ENCODE assay signal across 8 mouse cellular contexts in the genomic region with DNA sequence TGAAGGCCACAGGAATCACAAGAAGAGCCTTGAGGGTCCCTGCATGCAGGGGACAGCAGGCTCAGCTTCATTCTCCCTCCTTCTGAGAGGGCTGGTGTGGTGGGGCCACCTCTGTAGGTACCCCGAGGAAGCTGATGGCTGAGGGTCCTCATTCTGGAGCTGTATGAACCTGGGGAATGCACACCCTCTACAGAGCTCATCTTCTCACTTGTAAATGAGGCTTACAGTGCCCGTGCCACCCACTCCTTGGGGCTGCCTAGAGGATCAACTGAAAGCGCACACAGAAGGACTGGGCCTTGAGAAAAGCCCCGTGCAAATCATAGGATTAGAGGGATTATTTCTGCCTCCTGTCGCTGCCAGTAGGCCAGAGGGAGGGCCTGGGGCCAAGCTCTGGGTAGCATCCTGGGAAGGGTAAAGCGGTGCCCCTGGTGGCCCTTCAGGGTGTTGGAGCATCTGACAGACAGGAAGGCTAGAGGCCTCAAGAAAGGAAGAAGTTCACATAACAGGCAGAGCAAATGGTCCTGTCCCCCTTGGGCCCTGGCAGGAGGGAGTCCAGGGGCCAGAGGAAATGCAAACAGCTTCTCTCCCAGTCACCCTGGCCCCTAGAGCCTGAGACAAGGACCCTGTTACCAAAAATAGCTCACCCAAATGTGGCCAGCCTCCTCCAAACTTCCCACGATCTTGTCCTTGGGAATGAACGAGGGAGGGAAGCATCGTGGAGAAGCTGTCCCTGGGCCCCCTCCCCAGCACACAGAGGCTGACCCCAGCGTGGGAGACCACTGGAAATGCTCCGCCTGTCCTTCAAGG. TPM values are rescaled to one million over a fixed set of nuclear protein-coding genes. Genes with fewer than 3 reads are reported as not detected.
DNase-seq lines count a peak whose midpoint lies in the region; ATAC-seq and TF ChIP-seq lines count a peak whose summit lies in the region.

No protein-coding gene starts in this region.

- peak; percentile 23 to 57 for DNase-seq in cerebellum, postnatal 14 days
- no peak for DNase-seq in cerebellum, adult 18-20 months
- DNase-seq in right cerebral cortex, postnatal 10 days (ENCODE audit: low spot score in 2 of 2), result peak; percentile 24 to 31
- no peak for DNase-seq in right cerebral cortex, postnatal 25 days
- DNase-seq in kidney, postnatal 0 days (ENCODE audit: low spot score), result peak; percentile 59
- DNase-seq in retina, embryonic 14.5 days (ENCODE audit: low spot score), result peak; percentile 66
- no peak for DNase-seq in layer of hippocampus, postnatal 36 days
- DNase-seq in layer of hippocampus, adult 18-20 months (ENCODE audit: low spot score in 2 of 2), result no peak

- peaks cover 28% of the 10 kb centered on the region; the same call in 1 of the 2 replicates for H3K4me1 ChIP-seq in kidney, postnatal 0 days (replicated peaks; ENCODE audit: insufficient read depth, low read length)

- H3K27ac ChIP-seq in kidney, postnatal 0 days, result peak overlapping the region; percentile 78

- ATAC-seq in kidney, postnatal 0 days (replicated peaks; ENCODE audit: low FRiP score, low read depth), result peak; percentile 1; the same call in 1 of the 2 replicates

- H3K4me2 ChIP-seq in kidney, postnatal 0 days (ENCODE audit: low read length), result no peak overlapping the region

- H3K9ac ChIP-seq in kidney, postnatal 0 days (ENCODE audit: low read depth, low read length), result peak overlapping the region; percentile 47

- no peak overlapping the region for H3K4me3 ChIP-seq in kidney, postnatal 0 days (replicated peaks; ENCODE audit: low read depth, low read length)

- H3K36me3 ChIP-seq in kidney, postnatal 0 days (ENCODE audit: insufficient read depth, low read length), result peaks cover 21% of the 10 kb centered on the region; the same call in 1 of the 2 replicates

- no peaks in the 10 kb centered on the region for H3K27me3 ChIP-seq in kidney, postnatal 0 days (ENCODE audit: insufficient read depth, low read length)

- H3K9me3 ChIP-seq in kidney, postnatal 0 days (replicated peaks; ENCODE audit: low read length), result no peaks in the 10 kb centered on the region

- 32% methylated on average over 11 of the region's 11 CpGs for WGBS in kidney, postnatal 0 days

- TF ChIP-seq CTCF in kidney, postnatal 0 days (IDR thresholded peaks at IDR 0.05; ENCODE audit: low read depth), result peak; percentile 36; the same call in 1 of the 2 replicates

RNA-seq across cellular contexts. Expression of a gene that starts 16.2 kb away (rescaled TPM):
- 87.8 and 89.3 TPM in 2 replicates for polyA plus RNA-seq in kidney, postnatal 0 days (2015; fragmentation: Nextera tagmentation; extraction: Ambion mirVana)
- 10 to 100 TPM; 61.7 to 65.6 TPM for total RNA-seq in layer of hippocampus, postnatal 36 days (2021)
- 10 to 100 TPM; 66.1 to 66.9 TPM for total RNA-seq in layer of hippocampus, adult 18-20 months (2021)

RNA-seq across cellular contexts. Expression of a gene that starts 16.2 kb away (rescaled TPM):
- polyA plus RNA-seq in kidney, postnatal 0 days (2015; fragmentation: Nextera tagmentation; extraction: Ambion mirVana), result 20.4 and 21.1 TPM in 2 replicates
- total RNA-seq in layer of hippocampus, postnatal 36 days (2021), result 1 to 10 TPM; 4.4 to 5.7 TPM
- total RNA-seq in layer of hippocampus, adult 18-20 months (2021), result 1 to 10 TPM; 4.5 to 5.3 TPM

RNA-seq across cellular contexts. Expression of a gene that starts 23.6 kb away (rescaled TPM):
- 13.1 and 16.8 TPM in 2 replicates for polyA plus RNA-seq in kidney, postnatal 0 days (2015; fragmentation: Nextera tagmentation; extraction: Ambion mirVana)
- total RNA-seq in layer of hippocampus, postnatal 36 days (2021), result 10 to 100 TPM; 79.4 to 96.0 TPM
- total RNA-seq in layer of hippocampus, adult 18-20 months (2021), result 10 to 100 TPM; 79.0 to 95.7 TPM

RNA-seq across cellular contexts. Expression of a gene that starts 31.2 kb away (rescaled TPM):
- 105 and 106 TPM in 2 replicates for polyA plus RNA-seq in kidney, postnatal 0 days (2015; fragmentation: Nextera tagmentation; extraction: Ambion mirVana)
- total RNA-seq in layer of hippocampus, postnatal 36 days (2021), result 10 to 100 TPM; 84.4 to 90.4 TPM
- total RNA-seq in layer of hippocampus, adult 18-20 months (2021), result 10 to 100 TPM; 79.8 to 81.0 TPM

Comparison
In these comparisons a context has a peak if more than half of its experiments do, and no peak if none do; other contexts are left out.
1. DNase-seq: peak in cerebellum, postnatal 14 days (2 of 2), right cerebral cortex, postnatal 10 days (2 of 2), kidney, postnatal 0 days (single experiment) and retina, embryonic 14.5 days (single experiment); none in cerebellum, adult 18-20 months (0 of 2), right cerebral cortex, postnatal 25 days (single experiment), layer of hippocampus, postnatal 36 days (0 of 2) and layer of hippocampus, adult 18-20 months (0 of 2).